Mouse (Mus musculus): ENCODE measurements around the gene Ccdc12. TPM values are rescaled to one million over a fixed set of nuclear protein-coding genes. Genes with fewer than 3 reads are reported as not detected.

The Ccdc12 gene
- total and polyA plus RNA-seq, 3 experiments, result 85.2 to 104 (median 97.8) TPM

- Histone ChIP-seq H3K4me3 (replicated peaks in 1 of 3; ENCODE audit: low read depth in 2 of 3, low read length in 2 of 3, poor library complexity in 1 of 3) (no peak overlapping the region), H3K27me3 (replicated peaks) (no peaks in the 10 kb centered on the region), H3K9ac (ENCODE audit: insufficient read depth, low read depth) (no peak overlapping the region), H3K36me3 (replicated peaks in 1 of 2; ENCODE audit: control insufficient read depth in 1 of 2, insufficient read depth in 1 of 2, low read length in 1 of 2) (peaks cover 9 to 52% of the 10 kb centered on the region in 2 experiments), H3K27ac (ENCODE audit: insufficient read depth, low read depth) (no peak overlapping the region), H3K4me2 (ENCODE audit: insufficient read depth, low read depth, poor library complexity, severe bottlenecking) (no peak overlapping the region), H3K79me2 (replicated peaks; ENCODE audit: control insufficient read depth, extremely low read depth, insufficient read depth, poor library complexity, severe bottlenecking) (peaks cover 2% of the 10 kb centered on the region; the same call in 1 of the 2 replicates), H3K4me1 (ENCODE audit: control insufficient read depth in 1 of 2, insufficient read depth in 2 of 2) (peaks cover 19 to 73% of the 10 kb centered on the region in 2 experiments), H3K9me3 (replicated peaks; ENCODE audit: low read length) (no peaks in the 10 kb centered on the region)
- dilution Hi-C loops (cut with MboI; ENCODE audit: extremely low pct_ligation_motif_present, extremely low pct_unique_long_range_greater_than_20kb, low sequenced_read_pairs), result no loop called here
- in situ Hi-C loops (cut with MboI; ENCODE audit: low pct_ligation_motif_present, low pct_unique_long_range_greater_than_20kb, low sequenced_read_pairs), result no loop called here
- no peak for TF ChIP-seq NRF1 (IDR thresholded peaks at IDR 0.05; ENCODE audit: low read depth, low read length)
- TF ChIP-seq SIN3A (IDR thresholded peaks at IDR 0.05; ENCODE audit: low read length), result no peak
- no peak for TF ChIP-seq MAX (IDR thresholded peaks at IDR 0.05; ENCODE audit: low read length)
- no peak for TF ChIP-seq EP300 (IDR thresholded peaks at IDR 0.05; ENCODE audit: low read length)
- TF ChIP-seq TCF12 (IDR thresholded peaks at IDR 0.05; ENCODE audit: low read depth, low read length), result no peak
- TF ChIP-seq ZMIZ1 (IDR thresholded peaks at IDR 0.05; ENCODE audit: low read depth, low read length), result no peak
- no peak for TF ChIP-seq GABPA (IDR thresholded peaks at IDR 0.05; ENCODE audit: insufficient replicate concordance, low read depth, low read length)
- TF ChIP-seq ZNF384 (IDR thresholded peaks at IDR 0.05; ENCODE audit: low read depth, low read length), result no peak
- no peak for TF ChIP-seq JUN (IDR thresholded peaks at IDR 0.05; ENCODE audit: insufficient read depth, low read depth, low read length)
- no peak for TF ChIP-seq PAX5 (IDR thresholded peaks at IDR 0.05; ENCODE audit: low read length)
- no peak for TF ChIP-seq NELFE (IDR thresholded peaks at IDR 0.05; ENCODE audit: low read depth, low read length)
- no peak for TF ChIP-seq UBTF (IDR thresholded peaks at IDR 0.05; ENCODE audit: low read depth, low read length)
- no peak for DNase-seq (ENCODE audit: extremely low read depth)
Observed at GRCm38 (mm10) chr9:110673107-110673752, 16.9 kb downstream of the Ccdc12 start.

- H3K36me3 ChIP-seq (replicated peaks in 1 of 2; ENCODE audit: control insufficient read depth in 1 of 2, insufficient read depth in 1 of 2, low read length in 1 of 2), result peaks cover 4 to 41% of the 10 kb centered on the region in 2 experiments
- in situ Hi-C loops (cut with MboI; ENCODE audit: low pct_ligation_motif_present, low pct_unique_long_range_greater_than_20kb, low sequenced_read_pairs), result no loop called here
- dilution Hi-C loops (cut with MboI; ENCODE audit: extremely low pct_ligation_motif_present, extremely low pct_unique_long_range_greater_than_20kb, low sequenced_read_pairs), result no loop called here
- H3K4me1 ChIP-seq (ENCODE audit: control insufficient read depth in 1 of 2, insufficient read depth in 2 of 2), result peaks cover 20 to 68% of the 10 kb centered on the region in 2 experiments
- H3K9ac ChIP-seq (ENCODE audit: insufficient read depth, low read depth), result no peak overlapping the region
- H3K9me3 ChIP-seq (replicated peaks; ENCODE audit: low read length), result peaks cover 5% of the 10 kb centered on the region
- H3K79me2 ChIP-seq (replicated peaks; ENCODE audit: control insufficient read depth, extremely low read depth, insufficient read depth, poor library complexity, severe bottlenecking), result peaks cover 2% of the 10 kb centered on the region; the same call in 1 of the 2 replicates
- H3K4me3 ChIP-seq (replicated peaks in 1 of 3; ENCODE audit: low read depth in 2 of 3, low read length in 2 of 3, poor library complexity in 1 of 3), result peak overlapping the region in 2 of 3 experiments; percentile 23 to 30
- peak; percentile 79 for DNase-seq (ENCODE audit: extremely low read depth)
- peak overlapping the region; percentile 30; the same call in 1 of the 2 replicates for H3K4me2 ChIP-seq (ENCODE audit: insufficient read depth, low read depth, poor library complexity, severe bottlenecking)
- no peaks in the 10 kb centered on the region for H3K27me3 ChIP-seq (replicated peaks)
- peak overlapping the region; percentile 66 for H3K27ac ChIP-seq (ENCODE audit: insufficient read depth, low read depth)
- TF ChIP-seq ZC3H11A (IDR thresholded peaks at IDR 0.05; ENCODE audit: low read depth, low read length) (no peak), NELFE (IDR thresholded peaks at IDR 0.05; ENCODE audit: low read depth, low read length) (no peak), ZNF384 (IDR thresholded peaks at IDR 0.05; ENCODE audit: low read depth, low read length) (no peak), CHD2 (IDR thresholded peaks at IDR 0.05; ENCODE audit: low read length) (no peak), MYC (IDR thresholded peaks at IDR 0.05; ENCODE audit: low read depth, low read length) (no peak), ZMIZ1 (IDR thresholded peaks at IDR 0.05; ENCODE audit: low read depth, low read length) (0 out of 2 replicates have a peak, but pooled peaks have one; percentile 27), MAX (IDR thresholded peaks at IDR 0.05; ENCODE audit: low read length) (no peak), ETS1 (conservative IDR thresholded peaks at IDR 0.05; ENCODE audit: low read depth, low read length) (peak; percentile 31; the same call in 1 of the 2 replicates), CHD1 (IDR thresholded peaks at IDR 0.05; ENCODE audit: low read depth, low read length) (no peak), HCFC1 (IDR thresholded peaks at IDR 0.05; ENCODE audit: low read depth, low read length) (no peak), MEF2A (IDR thresholded peaks at IDR 0.05; ENCODE audit: borderline replicate concordance, low read depth, low read length) (no peak), MAZ (IDR thresholded peaks at IDR 0.05; ENCODE audit: low read depth, low read length) (no peak), CTCF (conservative IDR thresholded peaks at IDR 0.05 in 1 of 2, IDR thresholded peaks at IDR 0.05 in 1 of 2; ENCODE audit: low read depth in 2 of 2, low read length in 2 of 2) (no peak), ZKSCAN1 (IDR thresholded peaks at IDR 0.05; ENCODE audit: borderline replicate concordance, low read depth, low read length) (no peak), RCOR1 (conservative IDR thresholded peaks at IDR 0.05; ENCODE audit: low read depth, low read length) (no peak), MXI1 (IDR thresholded peaks at IDR 0.05; ENCODE audit: low read depth, low read length) (peak; percentile 34; the same call in 1 of the 2 replicates), SMC3 (IDR thresholded peaks at IDR 0.05; ENCODE audit: low read depth, low read length) (peak; percentile 2; the same call in 1 of the 2 replicates), TCF12 (IDR thresholded peaks at IDR 0.05; ENCODE audit: low read depth, low read length) (no peak), E2F4 (IDR thresholded peaks at IDR 0.05; ENCODE audit: insufficient replicate concordance, low read depth, low read length) (no peak), USF2 (conservative IDR thresholded peaks at IDR 0.05; ENCODE audit: low read depth, low read length) (no peak), MAFK (IDR thresholded peaks at IDR 0.05; ENCODE audit: insufficient replicate concordance, low read length) (no peak), TBP (conservative IDR thresholded peaks at IDR 0.05; ENCODE audit: low read depth, low read length) (no peak), RAD21 (IDR thresholded peaks at IDR 0.05; ENCODE audit: low read depth, low read length) (no peak), ELF1 (IDR thresholded peaks at IDR 0.05; ENCODE audit: low read depth, low read length) (peak; percentile 64)
Observed at GRCm38 (mm10) chr9:110676492-110676911, 20.2 kb downstream of the Ccdc12 start.

All from CH12.LX (cell line).